Mouse (Mus musculus) stomach, embryonic 14.5 days (tissue): ENCODE measurements around the gene Smim6. TPM values are rescaled to one million over a fixed set of nuclear protein-coding genes. Genes with fewer than 3 reads are reported as not detected.
A peak's percentile ranks its signal among the peaks of the same experiment; 100 is the strongest.

Experiments
- ATAC-seq: fragments of 200-750 bp; cut with Nextera tagmentation; 2 replicates; pipeline ENCODE4 v1.8.0; 2017; ENCODE audit warnings: low read depth, moderate TSS enrichment; ENCODE audit not compliant: insufficient number of reproducible peaks, insufficient read depth, low FRiP score
- H3K27ac ChIP-seq: fragments of 300-500 bp; sonication (generic); 2 replicates; pipeline ENCODE4 v1.5.1; 2014; ENCODE audit warnings: mild to moderate bottlenecking, low read length, moderate library complexity, mixed read lengths
- H3K27me3 ChIP-seq: fragments of 300-500 bp; sonication (generic); 2 replicates; pipeline ENCODE4 v1.6.1; 2014; ENCODE audit warnings: low read length, control low read depth, mixed read lengths; ENCODE audit not compliant: control insufficient read depth, insufficient read depth
- H3K36me3 ChIP-seq: fragments of 300-500 bp; sonication (generic); 2 replicates; pipeline ENCODE4 v1.6.1; 2014; ENCODE audit warnings: mild to moderate bottlenecking, control low read depth, low read length, moderate library complexity, mixed read lengths; ENCODE audit not compliant: control insufficient read depth, insufficient read depth
- H3K4me1 ChIP-seq: fragments of 300-500 bp; sonication (generic); 2 replicates; pipeline ENCODE4 v1.6.1; 2014; ENCODE audit warnings: low read length, control low read depth, mixed read lengths; ENCODE audit not compliant: control insufficient read depth, insufficient read depth
- H3K4me2 ChIP-seq: fragments of 300-500 bp; sonication (generic); replicated peaks from 2 replicates; pipeline ENCODE4 v1.6.1; 2014; ENCODE audit warnings: low read depth, low read length, control low read depth
- H3K4me3 ChIP-seq: fragments of 300-500 bp; sonication (generic); 2 replicates; pipeline ENCODE4 v1.5.1; 2014; ENCODE audit warnings: low read depth, low read length, control low read depth
- H3K9ac ChIP-seq: fragments of 300-500 bp; sonication (generic); replicated peaks from 2 replicates; pipeline ENCODE4 v1.6.1; 2014; ENCODE audit warnings: low read depth, mild to moderate bottlenecking, control low read depth, low read length, moderate library complexity, mixed read lengths
- H3K9me3 ChIP-seq: fragments of 300-500 bp; sonication (generic); 2 replicates; pipeline ENCODE4 v1.6.1; 2016; ENCODE audit warnings: low read depth, low read length, control low read depth; ENCODE audit not compliant: control insufficient read depth
- WGBS: fragments of 180-500 bp; shearing (Covaris S2); extraction: QIAGEN DNeasy Blood & Tissue Kit; methylation state at CpG from one replicate; pipeline ENCODE4 v1.1.7; 2014; 5-methylcytosine and 5-hydroxymethylcytosine counted together
- polyA plus RNA-seq: library from polyadenylated mRNA; unstranded; fragments of >200 nt; fragmentation: Nextera tagmentation; extraction: Ambion mirVana; gene quantifications from 2 replicates; pipeline ENCODE4 v1.2.1, GENCODE M21; 2014

Smim6 gene
- polyA plus RNA-seq, 1 experiment from 2014 or later, result 35.9 TPM

DNA sequence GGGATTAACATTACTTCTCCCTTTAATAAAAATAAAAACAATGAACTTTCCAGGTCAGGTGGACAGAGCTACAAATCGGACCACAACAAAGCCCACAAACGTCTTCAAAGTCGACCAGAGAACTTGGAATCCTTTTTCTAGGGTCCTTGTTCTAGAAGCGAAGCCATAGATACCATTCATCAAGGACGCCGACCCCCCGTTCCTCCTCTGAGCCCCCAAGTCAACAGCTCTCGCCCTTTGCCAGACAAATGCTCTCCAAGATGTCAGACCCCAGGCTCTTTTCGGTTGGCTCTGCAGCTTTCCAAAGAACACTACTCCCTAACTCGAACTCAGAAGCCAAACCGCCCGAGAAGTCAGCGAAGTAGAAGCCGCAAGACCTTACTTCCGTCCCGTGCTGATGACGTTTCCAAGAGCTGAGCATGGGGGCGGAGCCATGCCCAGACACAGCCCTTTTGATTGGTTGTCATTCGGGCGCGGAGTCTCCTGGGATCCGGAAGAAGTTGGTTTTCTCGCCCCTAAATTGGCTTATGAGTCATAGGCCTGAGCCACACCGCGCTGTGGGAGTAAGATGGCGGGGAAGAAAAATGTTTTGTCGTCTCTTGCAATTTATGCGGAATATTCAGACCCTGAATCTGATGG lies 21.4 kb downstream of the Smim6 start, which contains the start of the genes Sap30bp and Recql5:
TSS of gene Sap30bp (plus strand) at position 175 of the 639 bp plus-strand sequence.
TSS of gene Recql5 (minus strand) at position 370 of the 639 bp plus-strand sequence.
- Histone ChIP-seq H3K4me3 (peak within 1 kb of the TSS; percentile 88), H3K9ac (peak within 1 kb of the TSS; percentile 72), H3K27me3 (no peaks in the 10 kb centered on the region), H3K36me3 (peaks cover 20% of the 10 kb centered on the region), H3K4me1 (peaks cover 15% of the 10 kb centered on the region; the same call in 1 of the 2 replicates), H3K9me3 (no peaks in the 10 kb centered on the region), H3K4me2 (peak within 1 kb of the TSS; percentile 81), H3K27ac (no peak within 1 kb of the TSS)
- peak; percentile 99 for ATAC-seq
- under 1% methylated on average over 28 of the region's 28 CpGs for WGBS

DNA sequence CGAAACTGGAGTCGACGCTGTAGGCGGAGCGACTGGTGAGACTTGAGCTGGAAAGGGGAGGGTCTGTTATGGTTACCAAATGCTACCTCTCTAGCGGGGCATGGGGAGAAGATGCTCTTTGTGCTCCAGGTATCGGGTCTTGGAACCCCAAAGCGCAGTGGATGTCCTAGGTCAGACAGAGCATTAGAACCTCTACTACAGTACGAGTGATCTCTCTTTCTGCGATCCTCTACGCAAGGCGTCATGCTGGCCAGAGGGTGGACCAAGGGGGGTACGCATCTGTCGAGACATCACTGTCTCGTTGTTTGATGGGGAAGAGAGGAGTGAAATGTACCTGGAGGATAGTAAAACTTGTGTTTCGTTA lies 21.9 kb downstream of the Smim6 start:
- peak overlapping the region; percentile 73 for H3K4me2 ChIP-seq
- peak overlapping the region; percentile 72 for H3K9ac ChIP-seq
- H3K4me1 ChIP-seq, result peaks cover 15% of the 10 kb centered on the region; the same call in 1 of the 2 replicates
- peaks cover 22% of the 10 kb centered on the region; the same call in 1 of the 2 replicates for H3K36me3 ChIP-seq
- peak overlapping the region; percentile 88 for H3K4me3 ChIP-seq
- under 1% methylated on average over 16 of the region's 16 CpGs for WGBS
- H3K9me3 ChIP-seq, result no peaks in the 10 kb centered on the region
- ATAC-seq, result no peak
- H3K27me3 ChIP-seq, result no peaks in the 10 kb centered on the region
- H3K27ac ChIP-seq, result no peak overlapping the region

DNA sequence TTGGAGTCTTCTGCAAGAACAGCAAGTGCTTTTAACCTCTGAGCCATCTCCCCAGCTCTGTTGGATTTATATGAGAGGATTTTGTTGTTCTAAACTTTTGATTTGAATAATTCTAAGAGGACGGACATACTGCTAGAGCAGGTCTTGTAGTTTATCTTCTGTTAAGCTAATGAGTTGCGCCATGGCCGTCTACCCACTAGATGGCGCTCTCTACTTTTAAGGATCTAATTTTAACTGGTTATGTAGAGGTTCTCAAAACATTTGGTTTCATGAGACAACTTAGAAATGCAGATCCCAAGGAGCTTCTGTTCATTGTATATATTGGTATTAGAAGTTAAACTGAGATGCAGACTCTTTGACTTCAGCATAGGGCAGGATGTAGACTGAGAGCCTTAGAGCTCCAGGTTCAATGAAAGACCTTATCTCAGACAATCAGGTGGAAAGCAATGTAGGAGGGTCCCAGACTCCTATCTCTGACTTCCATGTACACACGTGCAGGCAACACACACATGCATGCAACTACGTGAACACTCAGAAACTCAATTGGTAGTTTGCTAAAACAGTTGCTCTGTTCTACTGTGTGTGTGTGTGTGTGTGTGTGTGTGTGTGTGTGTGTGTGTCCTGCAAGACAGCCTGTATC lies 28.0 kb downstream of the Smim6 start:
- Histone ChIP-seq H3K9ac (no peak overlapping the region), H3K36me3 (peaks cover 61% of the 10 kb centered on the region), H3K9me3 (no peaks in the 10 kb centered on the region), H3K4me1 (no peaks in the 10 kb centered on the region), H3K27ac (no peak overlapping the region), H3K4me3 (no peak overlapping the region), H3K4me2 (no peak overlapping the region), H3K27me3 (no peaks in the 10 kb centered on the region)
- 34% methylated on average over 6 of the region's 6 CpGs for WGBS
- ATAC-seq, result no peak

DNA sequence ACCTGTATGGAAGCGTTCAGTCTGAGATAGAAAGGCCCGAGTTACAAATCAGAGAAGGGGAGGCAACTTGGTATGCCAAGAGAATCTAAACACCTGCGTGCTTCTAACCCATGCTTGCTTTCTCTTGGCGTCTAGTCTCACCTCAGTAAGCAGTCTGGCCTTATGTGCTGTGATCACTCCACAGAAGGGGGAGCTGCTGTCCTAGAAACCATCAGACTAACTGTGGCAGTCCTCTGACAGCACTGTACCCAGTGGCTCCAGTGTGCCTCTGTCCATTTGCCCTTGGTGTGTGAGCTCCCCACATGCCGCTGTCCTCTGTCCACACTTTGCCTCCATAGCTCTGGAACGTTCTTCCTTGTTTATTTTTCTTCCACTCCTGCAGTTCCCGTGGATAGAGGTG lies 30.2 kb downstream of the Smim6 start:
- no peak overlapping the region for H3K4me2 ChIP-seq
- WGBS, result 73% methylated on average over 7 of the region's 7 CpGs
- no peak overlapping the region for H3K9ac ChIP-seq
- H3K36me3 ChIP-seq, result peaks cover 64% of the 10 kb centered on the region
- no peak for ATAC-seq
- H3K4me3 ChIP-seq, result no peak overlapping the region
- H3K9me3 ChIP-seq, result no peaks in the 10 kb centered on the region
- no peaks in the 10 kb centered on the region for H3K27me3 ChIP-seq
- no peak overlapping the region for H3K27ac ChIP-seq
- H3K4me1 ChIP-seq, result no peaks in the 10 kb centered on the region

DNA sequence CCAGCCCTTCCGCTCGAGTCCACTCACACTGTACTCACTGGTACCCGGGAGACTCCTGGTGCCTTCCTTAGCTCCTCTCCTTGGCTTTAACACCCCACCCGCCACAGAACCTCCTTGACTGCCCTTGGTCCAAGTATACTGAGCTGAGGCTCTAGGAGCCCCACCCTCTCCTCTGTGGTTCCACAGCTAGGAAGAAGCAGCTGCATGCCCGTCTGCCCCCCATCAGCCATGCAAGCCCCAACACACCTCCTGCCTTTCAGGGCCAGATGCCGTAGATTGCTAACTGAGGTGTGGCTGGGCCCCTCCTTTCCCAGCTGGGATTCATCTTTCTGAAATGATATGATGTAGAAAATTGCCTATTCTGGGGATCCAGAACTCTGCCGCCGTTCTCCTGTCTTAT lies 33.4 kb downstream of the Smim6 start:
- Histone ChIP-seq H3K27ac (no peak overlapping the region), H3K9me3 (no peaks in the 10 kb centered on the region), H3K4me2 (no peak overlapping the region), H3K36me3 (peaks cover 40% of the 10 kb centered on the region), H3K9ac (no peak overlapping the region), H3K4me3 (no peak overlapping the region), H3K4me1 (no peaks in the 10 kb centered on the region), H3K27me3 (no peaks in the 10 kb centered on the region)
- WGBS, result 83% methylated on average over 8 of the region's 8 CpGs
- no peak for ATAC-seq

DNA sequence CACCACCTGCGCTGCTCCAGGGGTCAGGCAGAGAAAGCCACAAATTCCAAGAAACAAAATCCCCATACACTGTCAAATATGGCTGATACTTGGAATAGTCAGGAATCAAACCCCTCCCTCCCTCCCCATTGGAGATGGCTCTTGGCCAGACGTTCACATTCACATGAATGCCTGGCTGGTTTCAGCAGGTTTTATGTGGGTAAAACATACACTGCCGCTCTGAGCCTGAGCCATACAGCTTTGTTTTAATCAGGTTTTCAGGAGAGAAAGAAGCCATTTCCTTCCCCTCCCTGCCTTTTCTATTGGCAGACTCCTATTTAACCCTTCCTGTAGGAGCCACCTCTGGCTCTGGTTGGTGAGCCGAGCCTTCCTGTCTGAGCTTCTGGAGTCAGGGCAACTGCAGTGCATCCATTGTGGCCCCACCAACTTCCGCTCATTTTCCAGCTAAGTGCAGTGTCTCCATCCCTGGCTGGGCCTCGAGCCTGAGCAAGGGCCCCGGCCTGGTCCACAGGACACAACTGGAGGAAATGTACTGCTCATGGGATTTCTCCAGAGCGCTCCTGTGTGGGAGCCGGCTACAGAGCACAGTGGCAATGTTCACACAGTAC lies 34.5 kb downstream of the Smim6 start:
- Histone ChIP-seq H3K9me3 (no peaks in the 10 kb centered on the region), H3K27me3 (no peaks in the 10 kb centered on the region), H3K4me3 (no peak overlapping the region), H3K4me2 (no peak overlapping the region), H3K27ac (no peak overlapping the region), H3K9ac (no peak overlapping the region), H3K4me1 (no peaks in the 10 kb centered on the region), H3K36me3 (peaks cover 40% of the 10 kb centered on the region)
- WGBS, result 80% methylated on average over 9 of the region's 9 CpGs
- ATAC-seq, result no peak

DNA sequence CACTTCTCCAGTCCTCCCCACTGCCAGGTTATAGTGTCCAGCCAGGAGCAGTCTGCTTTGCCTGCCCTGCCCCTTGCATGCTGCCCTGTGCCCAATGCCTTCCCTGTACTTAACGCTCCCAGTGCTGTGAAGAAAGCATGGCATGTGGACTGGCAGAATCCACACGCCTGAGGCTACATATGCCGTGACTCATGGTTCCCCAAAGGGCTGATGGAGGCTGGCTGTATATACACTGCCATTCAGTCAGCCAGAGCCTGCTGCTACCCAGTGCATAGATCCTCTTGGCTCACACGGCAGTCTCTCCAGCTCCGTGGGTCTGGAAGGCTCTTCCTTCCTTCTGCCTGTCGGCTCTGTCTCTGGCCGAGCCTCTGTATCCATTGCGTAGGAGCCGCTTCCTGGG lies 36.5 kb downstream of the Smim6 start:
- no peak for ATAC-seq
- no peaks in the 10 kb centered on the region for H3K27me3 ChIP-seq
- no peak overlapping the region for H3K9ac ChIP-seq
- H3K4me3 ChIP-seq, result no peak overlapping the region
- no peaks in the 10 kb centered on the region for H3K4me1 ChIP-seq
- H3K9me3 ChIP-seq, result no peaks in the 10 kb centered on the region
- 93% methylated on average over 9 of the region's 9 CpGs for WGBS
- H3K27ac ChIP-seq, result no peak overlapping the region
- no peak overlapping the region for H3K4me2 ChIP-seq
- peaks cover 41% of the 10 kb centered on the region for H3K36me3 ChIP-seq

DNA sequence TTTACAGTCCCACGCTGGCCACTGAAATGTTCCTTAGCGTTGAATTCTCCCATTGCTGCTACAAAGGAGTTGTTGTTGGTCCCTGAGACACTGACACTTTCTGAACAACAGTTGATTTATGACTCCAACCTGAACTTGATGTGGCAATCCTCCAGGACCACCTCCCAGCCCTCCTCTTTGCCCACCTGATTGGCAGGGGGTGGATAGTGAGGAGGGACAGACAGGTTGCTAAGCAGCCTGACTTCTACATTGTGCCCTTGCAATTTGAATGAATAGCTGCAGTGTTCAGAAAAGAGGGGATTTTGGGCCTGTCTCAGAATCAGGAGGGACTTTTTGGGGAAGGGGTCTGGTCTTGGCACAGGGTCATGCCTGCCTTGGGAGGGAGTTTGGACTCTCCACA lies 38.9 kb downstream of the Smim6 start:
- H3K4me1 ChIP-seq, result peaks cover 4% of the 10 kb centered on the region; the same call in 1 of the 2 replicates
- H3K9me3 ChIP-seq, result no peaks in the 10 kb centered on the region
- peaks cover 52% of the 10 kb centered on the region for H3K36me3 ChIP-seq
- H3K9ac ChIP-seq, result no peak overlapping the region
- no peak overlapping the region for H3K4me2 ChIP-seq
- H3K27ac ChIP-seq, result no peak overlapping the region
- H3K4me3 ChIP-seq, result no peak overlapping the region
- WGBS, result 89% methylated on average over 2 of the region's 2 CpGs
- ATAC-seq, result no peak
- no peaks in the 10 kb centered on the region for H3K27me3 ChIP-seq
